Mouse (Mus musculus) bone marrow macrophage, adult 2 months (primary cell): ENCODE measurements around the gene Kmt5c. TPM values are rescaled to one million over a fixed set of nuclear protein-coding genes. Genes with fewer than 3 reads are reported as not detected.

ENCODE experiments used
- H3K27ac ChIP-seq: 2 replicates; pipeline ENCODE4 v1.5.1; 2012; ENCODE audit warnings: low read depth, low read length; ENCODE audit not compliant: insufficient read depth
- H3K4me1 ChIP-seq: 2 replicates; pipeline ENCODE4 v1.6.1; 2012; ENCODE audit warnings: low read length; ENCODE audit not compliant: control insufficient read depth, insufficient read depth
- H3K4me3 ChIP-seq: 2 replicates; pipeline ENCODE4 v1.5.1; 2012; ENCODE audit warnings: mild to moderate bottlenecking, low read length, moderate library complexity; ENCODE audit not compliant: insufficient read depth
- CTCF ChIP-seq: IDR thresholded peaks from 2 replicates; pipeline ENCODE4 v1.5.1; 2012; ENCODE audit warnings: low read depth, mild to moderate bottlenecking, low read length, moderate library complexity
- POLR2A ChIP-seq: IDR thresholded peaks from 2 replicates; pipeline ENCODE4 v1.6.1; 2012; ENCODE audit warnings: mild to moderate bottlenecking, low read depth, low read length, borderline replicate concordance
- polyA plus RNA-seq: library from polyadenylated mRNA; stranded (reverse); fragments of >200 nt; gene quantifications from 2 replicates; pipeline ENCODE4 v1.2.4, GENCODE M21; 2012; ENCODE audit not compliant: missing spikeins, insufficient read depth, insufficient read length

The Kmt5c gene
- polyA plus RNA-seq, 1 experiment: 109 TPM

DNA sequence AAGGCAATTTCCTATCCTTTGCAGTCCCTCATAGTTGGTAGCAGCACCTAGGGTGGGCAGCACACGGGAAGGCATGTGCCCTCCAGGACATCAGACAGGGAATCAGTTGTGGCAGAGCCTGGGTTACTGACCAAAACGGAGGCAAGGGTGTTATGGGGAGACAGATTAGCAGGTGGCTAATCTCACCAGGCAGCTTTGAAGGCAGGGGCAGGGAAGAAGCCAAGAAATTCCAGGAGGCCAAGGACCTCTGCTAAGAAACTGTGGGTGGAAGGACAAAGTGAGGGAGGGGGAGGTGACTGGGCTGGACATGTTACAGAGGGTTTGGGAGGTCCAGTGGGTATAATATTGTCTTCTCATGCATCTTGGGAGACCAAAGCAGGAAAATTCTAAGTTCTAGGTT, 3.4 kb downstream of the Kmt5c start:
- Histone ChIP-seq H3K4me1 (peaks cover 22% of the 10 kb centered on the region), H3K4me3 (no peak overlapping the region), H3K27ac (no peak overlapping the region)
- TF ChIP-seq CTCF (no peak), POLR2A (no peak)

DNA sequence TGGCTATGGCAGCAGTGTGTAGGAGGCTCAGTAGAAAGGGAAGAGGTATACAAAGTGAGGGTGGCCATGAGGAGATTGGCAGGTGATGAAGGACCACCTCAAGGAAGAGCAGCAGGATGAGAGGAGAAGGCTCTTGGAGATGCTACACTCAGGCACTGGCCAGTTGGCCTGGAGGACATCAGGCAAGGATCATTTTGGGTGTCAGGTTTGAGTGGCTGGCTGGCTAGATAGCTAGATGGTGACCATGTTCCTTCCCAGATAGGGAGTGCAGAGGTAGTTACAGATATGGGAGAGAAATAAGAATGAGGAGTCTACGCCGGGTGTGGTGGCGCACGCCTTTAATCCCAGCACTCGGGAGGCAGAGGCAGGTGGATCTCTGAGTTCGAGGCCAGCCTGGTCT, 5.0 kb downstream of the Kmt5c start:
- TF ChIP-seq CTCF (no peak), POLR2A (no peak)
- no peak overlapping the region for H3K4me3 ChIP-seq
- no peak overlapping the region for H3K27ac ChIP-seq
- H3K4me1 ChIP-seq: peaks cover 16% of the 10 kb centered on the region

DNA sequence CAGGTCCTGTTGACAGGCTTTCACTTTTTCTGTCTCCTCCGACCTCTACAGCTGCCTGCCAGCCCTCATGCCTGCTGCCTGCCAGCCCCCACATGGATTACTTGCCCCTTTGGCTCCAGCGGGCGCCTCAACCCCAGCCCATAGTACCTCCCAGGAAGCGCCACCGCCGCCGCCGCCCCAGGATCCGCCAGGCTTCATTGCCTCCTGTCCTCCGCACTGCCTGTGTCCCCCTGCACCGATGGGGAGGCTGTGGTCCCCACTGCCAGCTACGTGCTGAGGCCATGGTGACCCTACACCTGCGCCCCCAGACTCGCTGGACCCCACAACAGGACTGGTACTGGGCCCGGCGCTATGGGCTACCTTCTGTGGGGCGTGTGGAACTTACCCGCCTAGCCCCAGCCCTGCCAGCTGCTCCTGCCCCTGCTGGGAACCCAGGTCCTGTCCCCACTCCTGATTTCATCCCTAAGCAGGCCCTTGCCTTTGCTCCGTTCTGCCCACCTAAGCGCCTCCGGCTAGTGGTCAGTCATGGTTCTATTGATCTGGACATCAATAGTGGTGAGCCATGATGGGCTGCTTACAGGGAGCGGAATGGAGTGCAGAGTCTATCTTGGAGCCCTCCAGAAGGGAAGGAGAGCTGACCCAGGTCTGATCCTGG, 6.5 kb downstream of the Kmt5c start:
- no peak overlapping the region for H3K27ac ChIP-seq
- H3K4me1 ChIP-seq: peaks cover 15% of the 10 kb centered on the region
- no peak for TF ChIP-seq POLR2A
- TF ChIP-seq CTCF: no peak
- H3K4me3 ChIP-seq: no peak overlapping the region

DNA sequence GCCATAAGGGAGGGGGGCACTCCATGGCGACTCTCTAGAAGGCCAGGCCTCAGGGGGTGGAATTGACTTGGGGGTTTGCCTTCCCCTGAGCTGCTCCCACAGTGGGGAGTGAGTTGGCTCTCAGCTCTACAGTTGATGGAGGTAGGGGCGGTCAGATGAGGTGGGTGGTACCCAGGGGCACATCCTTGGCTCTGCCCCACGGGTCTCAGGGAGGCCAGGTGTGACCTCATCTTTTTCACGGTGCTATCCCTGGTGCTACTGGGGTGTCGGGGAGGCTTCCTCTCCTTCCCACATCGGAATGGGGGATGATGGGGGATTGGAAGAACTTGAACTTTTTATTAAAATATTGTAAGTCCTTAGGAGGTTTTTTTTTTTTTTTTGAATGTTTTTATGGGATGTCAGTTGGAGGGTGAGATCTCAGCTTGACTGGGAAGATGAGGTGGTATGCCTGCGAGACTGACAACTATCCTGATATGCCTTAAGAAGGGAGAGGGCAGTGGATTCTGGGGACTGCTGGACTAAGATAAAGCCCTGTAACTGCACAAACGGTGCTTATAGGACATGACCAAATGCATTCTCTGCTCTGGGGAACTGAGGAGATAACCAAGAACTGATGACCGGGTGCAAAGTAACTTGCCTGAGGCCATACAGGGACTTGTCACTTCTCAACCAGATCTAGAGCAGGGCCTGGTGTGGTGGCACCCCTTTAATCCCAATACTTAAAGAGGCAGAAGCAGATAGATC, 7.4 kb downstream of the Kmt5c start:
- Histone ChIP-seq H3K27ac (no peak overlapping the region), H3K4me1 (peaks cover 7% of the 10 kb centered on the region; the same call in 1 of the 2 replicates), H3K4me3 (no peak overlapping the region)
- no peak for TF ChIP-seq POLR2A
- no peak for TF ChIP-seq CTCF

DNA sequence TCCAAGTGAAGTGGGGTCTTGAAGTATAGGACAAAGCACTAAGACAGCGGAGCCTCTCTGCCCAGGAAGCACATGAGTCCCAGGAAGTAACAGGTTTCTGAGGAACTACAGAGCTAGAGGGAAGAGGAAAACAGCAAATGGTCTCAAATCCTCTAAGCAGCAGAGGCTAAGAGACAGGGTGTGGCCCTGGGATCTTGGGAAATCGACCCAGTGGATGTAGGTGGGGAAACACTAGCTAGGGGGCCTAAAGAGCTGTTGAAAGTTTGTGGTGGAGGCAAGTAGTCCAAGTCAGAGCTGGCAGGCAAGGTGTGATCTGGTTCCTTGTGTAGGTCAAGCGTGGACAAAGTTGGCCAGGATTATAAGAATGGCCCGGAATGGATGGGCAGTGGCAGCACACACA, 8.4 kb downstream of the Kmt5c start:
- Histone ChIP-seq H3K27ac (no peak overlapping the region), H3K4me3 (no peak overlapping the region), H3K4me1 (peaks cover 7% of the 10 kb centered on the region; the same call in 1 of the 2 replicates)
- no peak for TF ChIP-seq CTCF
- no peak for TF ChIP-seq POLR2A

DNA sequence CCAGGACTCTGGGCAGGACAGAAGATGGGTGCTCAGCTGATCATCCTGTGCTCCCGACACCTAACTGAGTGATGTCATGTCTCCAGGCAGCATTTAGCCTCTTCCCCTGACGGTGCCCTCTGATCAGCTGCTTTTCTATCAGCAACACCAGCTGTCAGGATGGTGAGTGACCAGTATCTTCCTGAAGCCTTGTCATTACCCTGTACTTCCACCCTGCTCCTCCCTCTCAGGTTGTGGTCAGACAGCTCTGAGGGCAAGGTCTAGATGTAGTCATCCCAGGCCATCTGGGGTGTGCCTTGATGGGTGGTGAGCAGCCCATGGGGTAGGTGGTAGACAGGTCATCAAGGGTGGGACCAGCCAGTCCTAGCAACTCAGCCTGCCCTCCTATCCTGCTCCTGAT, 9.3 kb downstream of the Kmt5c start:
- Histone ChIP-seq H3K4me1 (peaks cover 7% of the 10 kb centered on the region; the same call in 1 of the 2 replicates), H3K27ac (no peak overlapping the region), H3K4me3 (no peak overlapping the region)
- TF ChIP-seq CTCF (no peak), POLR2A (no peak)

DNA sequence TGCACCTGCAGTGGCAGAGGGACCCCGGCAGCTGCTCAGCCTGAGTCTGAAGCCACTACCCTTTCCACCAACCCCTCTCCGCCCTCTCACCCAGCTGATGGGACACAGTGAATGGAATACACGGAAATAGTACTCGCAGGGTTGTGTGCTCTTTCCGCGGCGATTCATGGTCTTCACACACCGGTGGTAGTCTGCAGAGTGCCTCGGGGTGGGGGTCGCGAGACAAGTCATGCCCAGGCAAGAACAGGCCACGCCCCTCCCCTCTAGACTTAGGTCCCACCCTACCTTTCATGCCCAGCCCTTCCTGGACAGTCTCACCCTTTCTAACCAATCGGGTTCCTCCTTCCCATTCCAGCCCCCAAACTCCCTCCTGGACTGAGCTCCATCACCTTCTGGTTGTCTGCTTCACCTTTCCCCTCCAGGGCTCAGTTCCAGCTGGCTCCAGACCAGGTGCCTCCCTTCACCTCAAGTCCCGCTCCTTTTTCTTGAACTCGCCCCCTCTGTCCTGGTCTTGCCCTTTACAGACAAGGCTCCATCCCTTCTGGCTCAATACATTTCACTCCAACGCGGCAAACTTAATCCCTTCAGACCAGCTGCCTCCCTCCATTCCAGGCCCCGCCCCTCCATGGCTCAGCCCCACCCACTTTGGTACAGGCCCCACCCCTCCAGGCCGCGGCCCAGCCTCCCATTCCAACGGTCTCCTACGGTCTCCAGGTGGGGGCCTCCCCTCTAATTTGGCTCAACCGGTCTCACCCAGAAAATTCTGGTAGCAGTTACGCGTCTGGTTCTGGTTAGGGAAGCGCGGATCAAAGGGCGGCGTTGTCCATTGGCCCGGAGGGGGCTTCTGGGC, 12.3 kb downstream of the Kmt5c start:
- TF ChIP-seq CTCF: no peak
- no peak for TF ChIP-seq POLR2A
- peaks cover 7% of the 10 kb centered on the region; the same call in 1 of the 2 replicates for H3K4me1 ChIP-seq
- H3K4me3 ChIP-seq: peak overlapping the region; percentile 36
- H3K27ac ChIP-seq: no peak overlapping the region

DNA sequence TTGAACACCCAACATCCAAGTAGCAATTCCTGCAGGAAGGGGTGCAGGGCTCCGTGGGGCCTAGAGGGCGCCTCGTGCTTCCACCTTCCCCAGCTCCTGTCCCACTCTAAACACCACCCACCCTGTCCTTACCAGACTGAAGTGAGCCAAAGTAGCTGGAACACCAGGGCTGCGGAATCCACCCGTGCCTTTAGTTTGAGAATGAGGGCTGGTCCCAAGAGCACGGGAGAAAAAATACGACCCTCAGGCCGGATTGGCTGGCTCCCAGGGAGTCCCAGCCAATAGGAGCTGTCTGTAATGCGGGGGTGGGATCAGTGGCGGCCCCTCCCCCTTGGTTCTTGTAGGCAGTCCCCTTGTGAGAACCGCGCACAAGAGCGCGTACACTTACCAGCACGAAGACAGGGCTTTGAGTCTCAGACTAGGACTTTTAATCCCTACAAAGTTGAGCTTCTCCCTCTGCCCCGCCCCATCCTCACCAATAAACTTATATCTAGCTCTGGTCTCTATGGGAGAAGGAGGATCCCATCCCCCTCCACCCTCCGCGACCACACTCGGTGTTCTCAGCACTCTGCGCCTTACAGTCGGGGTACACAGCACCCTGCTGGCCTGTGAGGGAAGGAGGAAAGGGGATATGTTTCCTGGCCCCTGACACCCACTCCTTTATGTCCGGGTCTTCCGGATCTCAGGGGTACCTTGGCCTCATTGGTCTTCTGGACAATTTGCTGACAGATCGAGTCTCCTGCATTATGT, 13.1 kb downstream of the Kmt5c start, which contains the start of gene Cox6b2:
TSS of gene Cox6b2 (minus strand) at position 274 of the 750 bp plus-strand sequence.
- Histone ChIP-seq H3K4me3 (peak within 1 kb of the TSS; percentile 36), H3K27ac (no peak within 1 kb of the TSS), H3K4me1 (0 out of 2 replicates have a peak, but pooled peaks cover 2% of the 10 kb centered on the region)
- TF ChIP-seq CTCF (no peak), POLR2A (no peak)

DNA sequence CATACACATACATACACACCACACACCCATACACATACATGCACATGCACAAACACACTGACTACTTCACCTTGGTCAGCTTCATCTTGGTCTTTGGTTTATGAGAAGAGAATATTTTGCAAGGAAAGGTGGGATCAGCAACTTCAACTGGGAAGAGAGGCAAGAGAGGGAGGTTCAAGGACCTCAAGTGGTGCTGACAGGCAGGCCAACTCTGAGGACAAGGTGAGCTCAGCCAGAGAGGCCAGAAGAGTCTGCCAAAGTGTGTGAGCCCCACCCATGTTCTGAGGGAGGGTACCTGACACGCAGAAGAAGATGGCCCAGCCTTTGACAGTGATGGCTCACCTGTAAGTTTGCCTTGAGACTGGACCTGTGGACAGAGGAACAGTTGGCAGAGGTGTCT, 19.8 kb downstream of the Kmt5c start:
- TF ChIP-seq CTCF (no peak), POLR2A (no peak)

More for the DNA sequence above, 19.8 kb downstream of the Kmt5c start:
- no peaks in the 10 kb centered on the region for H3K4me1 ChIP-seq
- no peak overlapping the region for H3K4me3 ChIP-seq
- no peak overlapping the region for H3K27ac ChIP-seq
